Mouse (Mus musculus) granulocyte monocyte progenitor cell, adult 5-6 weeks (primary cell): ENCODE measurements around the gene Sphk1. TPM values are rescaled to one million over a fixed set of nuclear protein-coding genes. Genes with fewer than 3 reads are reported as not detected.

Experiments used
- ATAC-seq: replicated peaks from 2 replicates; pipeline ENCODE4 v1.8.0; 2016; ENCODE audit warnings: mild to moderate bottlenecking, moderate TSS enrichment, inconsistent platforms; ENCODE audit not compliant: poor library complexity, severe bottlenecking
- total RNA-seq, 2 experiments: library from RNA; stranded (forward) in 1 of 2; stranded (reverse) in 1 of 2; fragments of 200-712, 200-1000 nt in 1 of 2; fragments of >200 nt in 1 of 2; fragmentation: Nextera tagmentation in 1 of 2; gene quantifications; 2 replicates each; pipeline ENCODE4 v1.2.3; 2014 to 2017

The Sphk1 gene
- total RNA-seq, 2 experiments from 2014 or later: not detected

GRCm38 (mm10) chr11:116506151-116506875, 24.4 kb upstream of the Sphk1 start:
- ATAC-seq: peak; percentile 27; the same call in 1 of the 2 replicates

GRCm38 (mm10) chr11:116508689-116509088, 22.0 kb upstream of the Sphk1 start:
- no peak for ATAC-seq

GRCm38 (mm10) chr11:116511301-116511868, 19.3 kb upstream of the Sphk1 start:
- ATAC-seq: no peak

- no peak for ATAC-seq
Observed at GRCm38 (mm10) chr11:116512154-116512553, 18.6 kb upstream of the Sphk1 start.

GRCm38 (mm10) chr11:116512987-116513386, 17.7 kb upstream of the Sphk1 start:
- no peak for ATAC-seq

GRCm38 (mm10) chr11:116513531-116514038, 17.1 kb upstream of the Sphk1 start:
- ATAC-seq: no peak

- no peak for ATAC-seq
Observed at GRCm38 (mm10) chr11:116515330-116516020, 15.2 kb upstream of the Sphk1 start.

- ATAC-seq: peak; percentile 59
Observed at GRCm38 (mm10) chr11:116518482-116518881, 12.2 kb upstream of the Sphk1 start.

GRCm38 (mm10) chr11:116521143-116521542, 9.6 kb upstream of the Sphk1 start:
- no peak for ATAC-seq

DNA sequence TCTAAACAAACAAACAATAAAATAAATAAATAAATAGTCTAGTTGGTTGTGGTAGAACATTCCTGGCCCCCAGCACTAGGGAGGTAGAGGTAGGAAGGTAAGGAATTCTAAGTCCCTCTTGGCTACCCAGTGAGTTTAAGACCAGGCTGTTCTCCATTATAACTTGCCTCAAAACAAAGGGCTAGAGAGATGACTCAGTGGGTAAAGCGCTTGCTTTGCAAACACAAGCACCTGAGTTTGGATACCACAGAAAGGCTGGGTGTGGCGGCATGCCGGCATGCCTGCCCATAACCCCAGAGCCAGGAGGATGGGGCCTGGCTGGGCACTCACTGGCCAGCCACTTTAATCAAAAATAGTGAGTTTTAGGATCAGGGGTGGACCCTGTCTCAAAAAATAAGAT, 8.7 kb upstream of the Sphk1 start:
- ATAC-seq: no peak

DNA sequence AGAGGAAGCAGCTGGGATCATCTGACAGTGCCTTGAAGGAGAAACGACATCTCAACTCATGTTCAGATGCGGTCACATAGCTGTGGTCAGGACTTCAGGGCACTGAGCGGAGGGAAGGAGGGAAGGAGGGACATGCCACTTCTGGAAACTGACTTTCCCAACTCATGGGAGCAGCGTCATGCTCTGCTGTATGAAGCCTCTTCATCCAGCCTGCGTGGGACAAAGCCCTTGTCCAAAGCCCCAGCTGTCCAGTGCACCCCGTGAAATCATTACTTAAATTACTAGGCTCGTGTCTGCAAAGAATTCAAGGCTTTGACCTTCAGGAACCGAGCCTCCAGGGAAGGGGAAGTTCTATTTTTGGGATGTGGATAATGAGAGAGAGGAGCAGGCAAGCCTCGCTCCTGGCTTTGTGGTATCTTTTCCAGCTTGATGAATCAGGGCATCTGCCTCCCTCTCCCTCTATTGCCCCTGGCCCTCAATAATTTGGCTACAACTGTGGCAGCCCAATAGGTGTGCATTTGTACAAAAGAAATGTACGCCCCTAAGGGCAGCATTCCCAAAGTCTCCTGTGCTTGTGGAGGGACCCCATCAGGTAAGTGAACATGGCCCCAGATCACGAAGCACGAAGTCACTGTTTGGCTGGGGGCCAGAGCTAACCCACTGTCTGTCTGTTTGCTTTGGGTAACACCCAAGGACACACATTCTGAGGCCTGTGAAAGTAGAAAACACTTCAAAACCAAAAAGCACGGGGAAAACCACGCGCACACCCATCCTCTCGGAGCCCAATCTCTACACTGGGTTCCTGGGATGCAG, 7.6 kb upstream of the Sphk1 start:
- ATAC-seq: 0 out of 2 replicates have a peak, but pooled peaks have one; percentile 39

DNA sequence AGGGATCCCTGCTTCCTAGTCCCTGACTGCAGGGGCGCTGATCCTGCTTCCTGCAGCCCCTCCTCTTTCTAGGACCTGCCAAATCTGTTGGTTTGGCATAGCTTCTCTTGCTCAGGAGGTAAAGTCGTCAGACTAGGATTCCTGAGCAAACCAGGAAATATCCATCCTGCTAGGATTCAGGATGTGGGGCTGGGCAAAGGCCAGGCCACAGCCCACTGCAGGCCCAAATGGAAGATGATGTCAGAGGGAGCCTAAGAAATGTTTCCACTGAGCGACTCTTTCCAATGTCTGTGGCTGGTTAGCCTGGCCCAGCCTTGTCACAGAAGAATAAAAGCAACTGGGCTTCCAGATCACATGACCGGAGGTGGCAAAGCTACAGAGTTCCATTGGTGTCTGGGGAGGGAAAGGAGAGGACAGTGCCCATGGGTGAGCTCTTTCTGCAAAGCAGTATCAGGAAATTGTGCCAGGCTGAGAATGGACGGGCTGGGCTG, 7.0 kb upstream of the Sphk1 start:
- ATAC-seq: 0 out of 2 replicates have a peak, but pooled peaks have one; percentile 20

GRCm38 (mm10) chr11:116528636-116529320, 1.9 kb upstream of the Sphk1 start:
- no peak for ATAC-seq

DNA sequence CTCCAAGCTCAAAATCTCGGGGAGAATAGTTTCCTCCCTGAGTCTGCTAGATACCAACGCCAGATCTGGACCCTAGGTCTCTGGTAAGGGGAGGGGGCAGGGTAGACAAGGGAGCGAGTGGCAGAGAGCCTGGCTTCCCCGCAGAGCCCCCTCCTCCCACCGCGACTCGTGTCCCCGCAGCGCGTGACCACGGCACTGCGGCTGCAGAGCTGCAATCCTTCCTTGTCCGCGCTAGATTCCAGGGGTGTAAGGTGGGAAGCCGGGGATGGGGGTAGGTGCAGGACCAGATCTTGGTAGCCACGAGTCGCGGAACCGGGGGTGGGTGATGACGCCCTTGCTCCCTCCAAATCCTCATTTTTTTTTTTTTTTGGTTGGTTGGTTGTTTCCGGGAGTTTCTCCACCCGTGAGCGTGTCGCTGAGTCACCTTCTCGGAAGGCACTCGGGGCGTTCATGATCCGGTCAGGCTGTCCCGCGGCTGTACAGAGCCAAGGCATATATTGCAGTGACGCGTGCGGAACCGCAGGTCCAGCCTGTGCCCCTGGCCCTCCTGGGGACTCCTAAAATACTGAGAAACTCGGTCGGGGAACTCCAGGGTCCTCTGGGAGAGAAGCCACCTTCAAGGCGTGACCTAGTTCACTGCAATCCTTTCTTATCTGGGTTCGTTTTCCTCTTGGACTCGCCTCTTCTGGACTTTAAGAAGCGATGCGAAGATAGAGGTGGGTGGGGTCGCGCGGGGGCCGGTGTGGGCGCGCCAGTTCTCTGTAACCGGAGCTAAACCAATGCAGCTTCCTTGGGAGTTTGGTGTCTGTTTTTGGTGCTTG, 856 bp downstream of the Sphk1 start:
- no peak for ATAC-seq

DNA sequence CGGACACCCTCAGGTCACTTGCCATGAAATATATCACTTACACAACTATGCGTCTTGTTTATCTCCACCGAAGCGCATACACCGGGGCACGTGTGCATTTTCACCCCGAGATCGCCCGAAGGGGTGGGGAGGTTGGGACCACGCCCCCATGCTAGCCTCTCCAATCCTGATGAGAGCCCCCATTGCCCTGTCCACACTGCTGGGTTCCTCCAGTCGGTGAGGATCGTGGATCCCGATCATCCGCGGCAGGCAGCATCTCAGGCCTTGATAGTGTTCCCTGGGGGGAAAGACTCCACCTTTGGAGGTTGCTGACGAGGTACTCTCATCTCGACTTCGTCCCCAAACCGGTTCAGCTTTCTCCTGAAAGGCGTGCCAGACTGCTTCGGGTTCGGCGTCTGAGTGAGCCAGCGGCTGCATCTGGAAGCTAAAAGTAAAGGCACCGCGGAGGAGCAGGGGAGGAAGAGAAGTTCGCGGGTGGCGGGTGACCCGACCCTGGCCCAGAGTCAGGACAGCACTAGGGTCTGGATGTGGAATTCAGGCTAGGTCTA, 1.6 kb downstream of the Sphk1 start:
- ATAC-seq: no peak

- peak; percentile 33 for ATAC-seq
Observed at GRCm38 (mm10) chr11:116532810-116533338, 2.1 kb downstream of the Sphk1 start.

GRCm38 (mm10) chr11:116533341-116534153, 2.8 kb downstream of the Sphk1 start:
- ATAC-seq: peak; percentile 11; the same call in 1 of the 2 replicates
